Mouse (Mus musculus): ENCODE results near the gene Fnbp4.

- TF ChIP-seq POLR2A (IDR thresholded peaks at IDR 0.05; ENCODE audit: low read depth, low read length), result peak; percentile 10
- no peak for TF ChIP-seq CTCF (conservative IDR thresholded peaks at IDR 0.05; ENCODE audit: insufficient read depth, insufficient read length, low read depth, low read length)
Measured at GRCm38 (mm10) chr2:90745053-90745678, at the start of gene Fnbp4.
